Mouse (Mus musculus) kidney, adult 2 months (tissue): Measurements from ENCODE around the gene Amz1.

ENCODE experiments used
- CTCF ChIP-seq: fragments of 200-500 bp; conservative IDR thresholded peaks from 2 replicates; pipeline ENCODE4 v1.5.1; 2011; ENCODE audit warnings: low read depth, mild to moderate bottlenecking, control low read depth, low read length, moderate library complexity, mixed read lengths; ENCODE audit not compliant: insufficient read depth, insufficient read length
- POLR2A ChIP-seq: fragments of 200-500 bp; IDR thresholded peaks from one replicate; pipeline ENCODE4 v1.6.1; 2011; ENCODE audit warnings: low read depth, low read length, control low read depth

- TF ChIP-seq CTCF (no peak), POLR2A (no peak)
Measured at GRCm38 (mm10) chr5:140789561-140789960, 65.6 kb downstream of the Amz1 start.
